Mouse (Mus musculus) stomach, embryonic 14.5 days (tissue): Measurements from ENCODE around the gene Ap3m1. TPM values are rescaled to one million over a fixed set of nuclear protein-coding genes. Genes with fewer than 3 reads are reported as not detected.
"Not testable (repeated sequence)": the region's sequence is repeated elsewhere in the genome, so short reads cannot be mapped to it uniquely, and the experiment has no call there.

Experiments used
- ATAC-seq: fragments of 200-750 bp; cut with Nextera tagmentation; 2 replicates; pipeline ENCODE4 v1.8.0; 2017; ENCODE audit warnings: low read depth, moderate TSS enrichment; ENCODE audit not compliant: insufficient number of reproducible peaks, insufficient read depth, low FRiP score
- H3K27ac ChIP-seq: fragments of 300-500 bp; sonication (generic); 2 replicates; pipeline ENCODE4 v1.5.1; 2014; ENCODE audit warnings: mild to moderate bottlenecking, low read length, moderate library complexity, mixed read lengths
- H3K27me3 ChIP-seq: fragments of 300-500 bp; sonication (generic); 2 replicates; pipeline ENCODE4 v1.6.1; 2014; ENCODE audit warnings: low read length, control low read depth, mixed read lengths; ENCODE audit not compliant: control insufficient read depth, insufficient read depth
- H3K36me3 ChIP-seq: fragments of 300-500 bp; sonication (generic); 2 replicates; pipeline ENCODE4 v1.6.1; 2014; ENCODE audit warnings: mild to moderate bottlenecking, control low read depth, low read length, moderate library complexity, mixed read lengths; ENCODE audit not compliant: control insufficient read depth, insufficient read depth
- H3K4me1 ChIP-seq: fragments of 300-500 bp; sonication (generic); 2 replicates; pipeline ENCODE4 v1.6.1; 2014; ENCODE audit warnings: low read length, control low read depth, mixed read lengths; ENCODE audit not compliant: control insufficient read depth, insufficient read depth
- H3K4me2 ChIP-seq: fragments of 300-500 bp; sonication (generic); replicated peaks from 2 replicates; pipeline ENCODE4 v1.6.1; 2014; ENCODE audit warnings: low read depth, low read length, control low read depth
- H3K4me3 ChIP-seq: fragments of 300-500 bp; sonication (generic); 2 replicates; pipeline ENCODE4 v1.5.1; 2014; ENCODE audit warnings: low read depth, low read length, control low read depth
- H3K9ac ChIP-seq: fragments of 300-500 bp; sonication (generic); replicated peaks from 2 replicates; pipeline ENCODE4 v1.6.1; 2014; ENCODE audit warnings: low read depth, mild to moderate bottlenecking, control low read depth, low read length, moderate library complexity, mixed read lengths
- H3K9me3 ChIP-seq: fragments of 300-500 bp; sonication (generic); 2 replicates; pipeline ENCODE4 v1.6.1; 2016; ENCODE audit warnings: low read depth, low read length, control low read depth; ENCODE audit not compliant: control insufficient read depth
- WGBS: fragments of 180-500 bp; shearing (Covaris S2); extraction: QIAGEN DNeasy Blood & Tissue Kit; methylation state at CpG from one replicate; pipeline ENCODE4 v1.1.7; 2014; 5-methylcytosine and 5-hydroxymethylcytosine counted together
- polyA plus RNA-seq: library from polyadenylated mRNA; unstranded; fragments of >200 nt; fragmentation: Nextera tagmentation; extraction: Ambion mirVana; gene quantifications from 2 replicates; pipeline ENCODE4 v1.2.1, GENCODE M21; 2014

Ap3m1 gene
- polyA plus RNA-seq = 78.1 and 85.3 TPM in 2 replicates

GRCm38 (mm10) chr14:21052112-21052780, at the start of gene Ap3m1, which contains the start of gene Adk:
Gene Ap3m1 (minus strand): TSS chr14:21052508.
Gene Adk (plus strand): TSS chr14:21052574.
- H3K27me3 ChIP-seq = no peaks in the 10 kb centered on the region
- H3K4me3 ChIP-seq = peak within 1 kb of the TSS; percentile 94
- H3K9me3 ChIP-seq = no peaks in the 10 kb centered on the region
- 0 out of 2 replicates have a peak, but pooled peaks cover 4% of the 10 kb centered on the region for H3K4me1 ChIP-seq
- ATAC-seq = peak; percentile 97
- peak within 1 kb of the TSS; percentile 60 for H3K4me2 ChIP-seq
- under 1% methylated on average over 46 of the region's 48 CpGs for WGBS
- H3K9ac ChIP-seq = peak within 1 kb of the TSS; percentile 66
- peak within 1 kb of the TSS; percentile 89 for H3K27ac ChIP-seq
- no peaks in the 10 kb centered on the region for H3K36me3 ChIP-seq

GRCm38 (mm10) chr14:21101562-21101961, 49.3 kb upstream of the Ap3m1 start:
- Histone ChIP-seq H3K36me3 (no peaks in the 10 kb centered on the region), H3K27ac (peak overlapping the region; percentile 10; the same call in 1 of the 2 replicates), H3K9me3 (no peaks in the 10 kb centered on the region), H3K4me2 (no peak overlapping the region), H3K9ac (no peak overlapping the region), H3K27me3 (no peaks in the 10 kb centered on the region), H3K4me1 (peaks cover 2% of the 10 kb centered on the region; the same call in 1 of the 2 replicates), H3K4me3 (no peak overlapping the region)
- no peak for ATAC-seq
- 39% methylated on average over 7 of the region's 7 CpGs for WGBS

GRCm38 (mm10) chr14:21100876-21101275, 48.6 kb upstream of the Ap3m1 start:
- H3K4me3 ChIP-seq = no peak overlapping the region
- no peak overlapping the region for H3K9ac ChIP-seq
- H3K4me2 ChIP-seq = no peak overlapping the region
- no peaks in the 10 kb centered on the region for H3K27me3 ChIP-seq
- H3K36me3 ChIP-seq = no peaks in the 10 kb centered on the region
- ATAC-seq = no peak
- no peaks in the 10 kb centered on the region for H3K9me3 ChIP-seq
- no peak overlapping the region; the same call in 1 of the 2 replicates for H3K27ac ChIP-seq
- 65% methylated on average over 2 of the region's 2 CpGs for WGBS
- H3K4me1 ChIP-seq = peaks cover 2% of the 10 kb centered on the region; the same call in 1 of the 2 replicates

GRCm38 (mm10) chr14:21099371-21099770, 47.1 kb upstream of the Ap3m1 start:
- no peaks in the 10 kb centered on the region for H3K36me3 ChIP-seq
- no peaks in the 10 kb centered on the region for H3K27me3 ChIP-seq
- peaks cover 2% of the 10 kb centered on the region; the same call in 1 of the 2 replicates for H3K4me1 ChIP-seq
- H3K4me2 ChIP-seq = no peak overlapping the region
- no peak overlapping the region for H3K9ac ChIP-seq
- H3K27ac ChIP-seq = no peak overlapping the region
- 63% methylated on average over 7 of the region's 7 CpGs for WGBS
- H3K4me3 ChIP-seq = no peak overlapping the region
- no peaks in the 10 kb centered on the region for H3K9me3 ChIP-seq
- ATAC-seq = no peak

GRCm38 (mm10) chr14:21096689-21097088, 44.4 kb upstream of the Ap3m1 start:
- Histone ChIP-seq H3K4me3 (no peak overlapping the region), H3K27me3 (no peaks in the 10 kb centered on the region), H3K27ac (no peak overlapping the region), H3K9ac (no peak overlapping the region), H3K4me1 (peaks cover 2% of the 10 kb centered on the region; the same call in 1 of the 2 replicates), H3K9me3 (no peaks in the 10 kb centered on the region), H3K4me2 (no peak overlapping the region), H3K36me3 (no peaks in the 10 kb centered on the region)
- WGBS = 67% methylated on average over 4 of the region's 4 CpGs
- no peak for ATAC-seq

- Histone ChIP-seq H3K4me3 (no peak overlapping the region), H3K27ac (no peak overlapping the region), H3K36me3 (no peaks in the 10 kb centered on the region), H3K27me3 (no peaks in the 10 kb centered on the region), H3K9me3 (no peaks in the 10 kb centered on the region), H3K9ac (no peak overlapping the region), H3K4me1 (0 out of 2 replicates have a peak, but pooled peaks cover 2% of the 10 kb centered on the region), H3K4me2 (no peak overlapping the region)
- ATAC-seq = no peak
Observed at GRCm38 (mm10) chr14:21096279-21096678, 44.0 kb upstream of the Ap3m1 start.

- not testable (repeated sequence) for H3K27me3 ChIP-seq, H3K27ac ChIP-seq, H3K4me2 ChIP-seq, H3K9me3 ChIP-seq, ATAC-seq, H3K4me3 ChIP-seq, H3K36me3 ChIP-seq, H3K4me1 ChIP-seq, H3K9ac ChIP-seq
Observed at GRCm38 (mm10) chr14:21094161-21094560, 41.9 kb upstream of the Ap3m1 start.

- ATAC-seq = no peak
- Histone ChIP-seq H3K4me2 (no peak overlapping the region), H3K4me1 (peaks cover 20% of the 10 kb centered on the region), H3K27me3 (no peaks in the 10 kb centered on the region), H3K4me3 (no peak overlapping the region), H3K36me3 (no peaks in the 10 kb centered on the region), H3K9me3 (no peaks in the 10 kb centered on the region), H3K9ac (no peak overlapping the region), H3K27ac (no peak overlapping the region)
- WGBS = 90% methylated on average over 3 of the region's 3 CpGs
Observed at GRCm38 (mm10) chr14:21090930-21091486, 38.7 kb upstream of the Ap3m1 start.
